Comparison of ENCODE assay signal across 16 mouse cellular contexts in the genomic region with DNA sequence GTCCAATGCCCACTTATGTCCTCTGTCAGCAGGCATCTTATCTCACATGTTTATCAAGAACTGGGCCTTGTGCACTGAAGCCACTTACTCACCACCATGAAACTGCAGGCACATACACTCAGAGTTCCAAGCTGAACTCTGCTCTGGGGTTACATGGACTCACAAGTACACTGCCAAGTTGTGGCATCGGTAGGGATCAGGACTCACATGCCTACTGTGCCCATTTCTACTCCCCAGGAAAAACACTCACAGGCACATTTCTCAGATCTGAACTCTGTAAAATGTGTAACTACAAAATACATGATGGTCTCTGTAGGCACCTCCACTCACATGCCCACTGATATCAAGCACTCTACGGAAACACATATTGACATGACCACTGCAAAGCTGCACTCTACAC. TPM values are rescaled to one million over a fixed set of nuclear protein-coding genes. Genes with fewer than 3 reads are reported as not detected.
"Had no signal": no experiment of that assay in that cellular context is flagged by ENCODE, and none has a peak within 500 bp of the region (broad histone marks: within the 10 kb centered on the region; RNA-seq: fewer than 3 reads in every experiment).

No protein-coding gene starts in this region.

RNA-seq across cellular contexts. Expression of a gene that starts 33.5 kb away (rescaled TPM):
- total RNA-seq: gastrocnemius, adult 18-20 months; gastrocnemius, adult 8-10 months; gastrocnemius, postnatal 14 days; gastrocnemius, postnatal 36 days; heart, adult 18-20 months; heart, adult 8-10 months; heart, postnatal 10 days; heart, postnatal 25 days; hematopoietic stem cell, adult 5-6 weeks; hindbrain, postnatal 0 days; layer of hippocampus, adult 2 months; layer of hippocampus, postnatal 10 days; layer of hippocampus, postnatal 25 days; left cerebral cortex, adult 2 months; left cerebral cortex, postnatal 14 days; left cerebral cortex, postnatal 36 days had no signal
